Mouse (Mus musculus) spleen, postnatal 36 days (tissue): ENCODE data around the gene Smco4.
"Not testable (repeated sequence)": the region's sequence is repeated elsewhere in the genome, so short reads cannot be mapped to it uniquely, and the experiment has no call there.

Source experiments
- DNase-seq, 2 experiments: peaks; one replicate each; pipeline ENCODE4 v3.0.0; 2022; ENCODE audit warnings: low spot score in 2 of 2, mixed read lengths in 1 of 2

The Smco4 gene

GRCm38 (mm10) chr9:15493235-15493924 is at the start of gene Smco4:
Gene Smco4 (plus strand): TSS chr9:15493432.
- DNase-seq, result peak; percentile 59 to 66

- no peak for DNase-seq
Observed at GRCm38 (mm10) chr9:15447397-15447796, 45.8 kb upstream of the Smco4 start.

GRCm38 (mm10) chr9:15450921-15451320 is 42.3 kb upstream of the Smco4 start:
- no peak for DNase-seq

- no peak for DNase-seq
Observed at GRCm38 (mm10) chr9:15472256-15472655, 21.0 kb upstream of the Smco4 start.

GRCm38 (mm10) chr9:15473206-15473605 is 20.0 kb upstream of the Smco4 start:
- DNase-seq, result no peak

- DNase-seq, result no peak
Observed at GRCm38 (mm10) chr9:15477556-15477955, 15.7 kb upstream of the Smco4 start.

GRCm38 (mm10) chr9:15487682-15488424 is 5.4 kb upstream of the Smco4 start:
- DNase-seq, result no peak

- no peak for DNase-seq
Observed at GRCm38 (mm10) chr9:15489293-15489692, 3.9 kb upstream of the Smco4 start.

- DNase-seq, result no peak
Observed at GRCm38 (mm10) chr9:15490331-15491100, 2.7 kb upstream of the Smco4 start.

- DNase-seq, result no peak
Observed at GRCm38 (mm10) chr9:15491686-15492085, 1.5 kb upstream of the Smco4 start.

- DNase-seq, result no peak
Observed at GRCm38 (mm10) chr9:15492401-15492800, 831 bp upstream of the Smco4 start.

GRCm38 (mm10) chr9:15493925-15494558 is 810 bp downstream of the Smco4 start:
- DNase-seq, result peak; percentile 8 to 22

GRCm38 (mm10) chr9:15495281-15495680 is 2.0 kb downstream of the Smco4 start:
- DNase-seq, result not testable (repeated sequence)

- no peak for DNase-seq
Observed at GRCm38 (mm10) chr9:15495921-15496577, 2.8 kb downstream of the Smco4 start.

GRCm38 (mm10) chr9:15500025-15500424 is 6.8 kb downstream of the Smco4 start:
- no peak for DNase-seq

- no peak for DNase-seq
Observed at GRCm38 (mm10) chr9:15501319-15502256, 8.4 kb downstream of the Smco4 start.

- no peak for DNase-seq
Observed at GRCm38 (mm10) chr9:15502476-15502875, 9.2 kb downstream of the Smco4 start.

- no peak for DNase-seq
Observed at GRCm38 (mm10) chr9:15503307-15503706, 10.1 kb downstream of the Smco4 start.

GRCm38 (mm10) chr9:15503827-15504226 is 10.6 kb downstream of the Smco4 start:
- DNase-seq, result no peak

GRCm38 (mm10) chr9:15505288-15505687 is 12.1 kb downstream of the Smco4 start:
- DNase-seq, result no peak
